In the genomic region with DNA sequence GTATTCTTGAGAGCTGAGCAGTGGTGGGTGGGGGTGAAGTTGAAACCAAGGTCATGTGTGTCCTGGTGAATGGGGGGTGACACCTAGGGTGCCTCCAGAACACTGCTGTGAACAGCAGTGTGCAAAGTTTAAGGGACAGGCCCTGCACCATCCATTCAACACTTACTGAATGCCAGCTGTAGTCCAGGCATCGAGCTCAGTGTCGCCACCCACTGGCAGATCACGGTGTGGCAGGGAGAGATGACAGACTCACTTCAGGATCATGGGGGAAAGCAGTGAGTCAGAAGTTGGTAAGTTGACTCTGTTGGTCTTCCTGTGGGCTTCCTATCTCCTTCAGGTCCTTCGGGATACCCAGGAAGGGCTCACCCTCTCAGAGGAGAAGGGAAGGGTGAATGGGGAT, we compare ENCODE assay signal across 9 mouse cellular contexts. TPM values are rescaled to one million over a fixed set of nuclear protein-coding genes. Genes with fewer than 3 reads are reported as not detected.
DNase-seq lines count a peak whose midpoint lies in the region; TF ChIP-seq lines count a peak whose summit lies in the region.
"Had no signal": no experiment of that assay in that cellular context is flagged by ENCODE, and none has a peak within 500 bp of the region (broad histone marks: within the 10 kb centered on the region; RNA-seq: fewer than 3 reads in every experiment).

No protein-coding gene starts in this region.

- intact Hi-C loops in heart, postnatal 36 days (cut with DNase I): loop anchor here (5.0 kb wide), 1 partner anchor 33 kb away; no protein-coding TSS in a partner anchor

- TF ChIP-seq POLR2A in bone marrow macrophage, adult 2 months (IDR thresholded peaks at IDR 0.05; ENCODE audit: borderline replicate concordance, low read depth, low read length): no peak

- peak; percentile 46 to 71 for DNase-seq in heart, postnatal 36 days
- no peak for DNase-seq in heart, adult 11 months
- peak; percentile 62 for DNase-seq in right cerebral cortex, postnatal 4 days
- no peak for DNase-seq in right cerebral cortex, postnatal 25 days
- peak; percentile 37 for DNase-seq in layer of hippocampus, adult 9-10 months (ENCODE audit: low spot score)
- peak; percentile 57 to 85 for DNase-seq in spleen, postnatal 4 days (ENCODE audit: low spot score in 2 of 2)
- no peak for DNase-seq in urinary bladder, postnatal 4 days (ENCODE audit: low spot score in 2 of 2)

- peak; percentile 90 for TF ChIP-seq CTCF in bone marrow macrophage, adult 2 months (IDR thresholded peaks at IDR 0.05; ENCODE audit: low read depth, low read length)

- 0 out of 2 replicates have a peak, but pooled peaks cover 3% of the 10 kb centered on the region for H3K4me1 ChIP-seq in bone marrow macrophage, adult 2 months (ENCODE audit: control insufficient read depth, insufficient read depth, low read length)

- no peak overlapping the region for H3K27ac ChIP-seq in bone marrow macrophage, adult 2 months (ENCODE audit: insufficient read depth, low read depth, low read length)

- H3K4me3 ChIP-seq in bone marrow macrophage, adult 2 months (ENCODE audit: insufficient read depth, low read length): no peak overlapping the region

RNA-seq across cellular contexts. Expression of a gene that starts 6.8 kb away (rescaled TPM):
- 1 to 10 TPM; 2.8 to 3.6 TPM for total RNA-seq in heart, postnatal 36 days (2021)
- polyA plus RNA-seq in bone marrow macrophage, adult 2 months (2012; ENCODE audit: insufficient read depth, insufficient read length, missing spikeins): not detected in 2 replicates

RNA-seq across cellular contexts. Expression of a gene that starts 11.7 kb away (rescaled TPM):
- not detected for total RNA-seq in heart, postnatal 36 days (2021)
- not detected in 2 replicates for polyA plus RNA-seq in bone marrow macrophage, adult 2 months (2012; ENCODE audit: insufficient read depth, insufficient read length, missing spikeins)

RNA-seq across cellular contexts. Expression of a gene that starts 22.4 kb away (rescaled TPM):
- total RNA-seq in heart, postnatal 36 days (2021): not detected
- not detected in 2 replicates for polyA plus RNA-seq in bone marrow macrophage, adult 2 months (2012; ENCODE audit: insufficient read depth, insufficient read length, missing spikeins)

RNA-seq across cellular contexts. Expression of a gene that starts 28.7 kb away (rescaled TPM):
- total RNA-seq in heart, postnatal 36 days (2021): under 1 TPM in 1 of 2 experiments, not detected in 1; 0.22 TPM
- not detected in 2 replicates for polyA plus RNA-seq in bone marrow macrophage, adult 2 months (2012; ENCODE audit: insufficient read depth, insufficient read length, missing spikeins)
- total RNA-seq: left cerebral cortex, adult 18-20 months had no signal

Comparison
In these comparisons a context has a peak if more than half of its experiments do, and no peak if none do; other contexts are left out.
1. DNase-seq: peak in heart, postnatal 36 days (2 of 2), right cerebral cortex, postnatal 4 days (single experiment), layer of hippocampus, adult 9-10 months (single experiment) and spleen, postnatal 4 days (2 of 2); none in heart, adult 11 months (single experiment), right cerebral cortex, postnatal 25 days (single experiment) and urinary bladder, postnatal 4 days (0 of 2).